Mouse (Mus musculus) CD4-positive naive resting alpha-beta T cell, adult 57 days (primary cell): Measurements from ENCODE around the gene Napsa. TPM values are rescaled to one million over a fixed set of nuclear protein-coding genes. Genes with fewer than 3 reads are reported as not detected.

Experiments
- total RNA-seq: library from RNA; stranded (reverse); gene quantifications from one replicate; pipeline ENCODE4 v1.2.4, GENCODE M21; 2023

Napsa gene
- 21.3 TPM for total RNA-seq

DNA sequence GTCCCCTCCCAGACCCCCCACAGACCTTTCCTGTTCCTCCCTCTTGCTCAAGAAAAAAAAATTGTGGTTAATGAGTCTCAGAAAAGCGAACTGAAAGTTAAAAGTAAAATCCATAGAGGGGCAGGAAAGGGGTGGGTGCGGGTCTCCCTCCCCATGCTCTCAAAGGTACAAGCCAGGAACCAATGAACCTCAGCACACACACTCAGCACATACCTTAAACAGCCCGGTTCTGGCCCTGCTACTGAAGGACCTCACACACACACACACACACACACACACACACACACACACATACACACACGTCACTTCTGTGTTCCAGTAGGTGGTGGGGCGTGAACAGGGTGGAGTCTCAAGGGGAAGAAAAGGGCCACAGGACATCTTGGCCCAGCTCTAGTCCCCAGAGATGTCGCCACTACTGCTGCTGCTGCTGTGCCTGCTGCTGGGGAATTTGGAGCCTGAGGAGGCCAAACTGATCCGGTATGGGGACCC is at the start of gene Napsa:
TSS of gene Napsa (plus strand) at position 168 of the 489 bp plus-strand sequence.

DNA sequence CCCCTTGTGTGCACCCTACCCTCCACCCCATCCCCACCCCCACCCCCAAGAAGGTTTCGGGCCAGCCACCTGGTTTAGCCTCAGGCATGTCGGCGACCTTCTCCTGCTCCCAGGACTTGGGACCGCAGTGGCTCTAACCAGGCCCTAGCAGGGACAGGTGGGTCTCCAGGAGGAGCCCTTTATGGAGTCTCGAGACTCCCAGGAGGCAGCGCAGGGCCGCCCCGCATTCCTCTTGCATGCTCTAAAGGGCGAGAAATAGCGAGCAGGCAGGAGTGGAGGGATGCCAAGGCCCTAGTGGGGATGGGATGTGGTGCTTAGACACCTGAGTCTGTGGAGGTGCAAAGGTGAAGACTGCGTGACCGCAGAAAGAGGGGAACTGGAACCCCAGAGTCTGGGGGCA is 47.7 kb upstream of the Napsa start, which contains the start of gene Mybpc2:
TSS of gene Mybpc2 (minus strand) at position 155 of the 400 bp plus-strand sequence.

DNA sequence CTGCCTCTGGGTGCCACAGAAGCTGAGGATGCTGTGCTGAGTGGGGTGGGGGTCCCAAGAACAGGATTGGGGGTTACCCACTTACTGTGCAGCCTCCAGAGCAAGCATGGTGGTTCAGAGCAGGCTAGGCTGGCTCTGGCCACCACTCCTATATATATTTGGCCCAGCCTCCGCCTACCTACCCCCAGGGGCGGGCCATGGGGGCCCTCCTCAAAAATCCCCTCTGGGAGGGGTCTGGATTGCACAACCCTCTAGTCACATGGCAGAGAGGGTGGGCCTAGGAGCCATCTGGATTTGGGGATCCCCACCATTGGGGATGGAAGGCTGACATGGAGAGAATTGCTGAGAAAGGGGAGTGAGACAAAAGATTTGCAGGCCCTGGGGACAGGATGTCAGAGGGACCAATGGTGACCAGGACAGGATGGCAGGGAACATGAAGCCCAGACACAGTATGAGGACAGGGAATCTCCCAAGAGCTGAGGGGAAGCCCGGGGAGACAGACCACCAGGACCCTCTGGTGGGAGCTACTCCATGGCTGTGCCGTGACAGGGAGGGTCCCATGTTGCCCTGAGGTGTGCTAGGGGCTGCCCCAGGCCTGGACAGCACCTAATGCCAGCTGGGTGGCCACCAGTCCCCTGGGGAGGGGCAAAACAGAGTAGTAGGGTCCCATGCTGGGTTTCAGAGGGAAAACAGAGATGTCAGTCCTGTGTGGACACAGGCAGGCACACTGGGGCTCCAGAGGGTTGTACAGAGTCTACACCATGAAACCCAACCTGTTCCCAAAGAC is 40.0 kb upstream of the Napsa start, which contains the start of gene Spib:
TSS of gene Spib (minus strand) at position 126 of the 787 bp plus-strand sequence.

DNA sequence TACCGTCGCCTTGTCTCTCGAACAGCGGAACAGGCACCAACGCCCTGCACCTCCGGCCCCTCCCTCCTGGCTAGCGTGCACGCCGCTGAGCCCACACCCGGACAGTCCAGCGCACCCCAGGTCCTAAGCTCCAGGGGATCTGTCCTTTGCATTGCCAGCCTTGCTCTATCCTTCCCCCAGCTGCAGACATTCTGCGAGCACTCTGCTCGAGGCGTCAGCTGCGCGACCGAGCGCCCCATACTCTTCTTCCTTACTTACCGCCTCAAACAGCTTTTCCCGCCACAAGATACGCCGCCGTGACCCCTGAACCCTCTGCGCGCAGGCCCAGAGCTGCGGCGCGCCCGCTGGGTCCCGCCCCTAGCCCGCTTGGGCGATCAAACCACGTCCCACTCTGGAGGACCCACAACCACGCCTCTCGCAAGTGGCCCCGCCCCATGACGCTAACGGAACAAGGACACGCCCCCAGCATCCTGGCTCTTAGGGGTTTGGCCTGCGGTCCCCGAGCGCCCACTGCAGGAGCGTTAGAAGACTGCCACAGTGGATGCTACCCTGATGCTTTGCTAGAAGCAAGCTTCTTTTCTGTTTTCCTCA is 23.6 kb upstream of the Napsa start, which contains the start of gene Pold1:
TSS of gene Pold1 (minus strand) at position 353 of the 591 bp plus-strand sequence.

DNA sequence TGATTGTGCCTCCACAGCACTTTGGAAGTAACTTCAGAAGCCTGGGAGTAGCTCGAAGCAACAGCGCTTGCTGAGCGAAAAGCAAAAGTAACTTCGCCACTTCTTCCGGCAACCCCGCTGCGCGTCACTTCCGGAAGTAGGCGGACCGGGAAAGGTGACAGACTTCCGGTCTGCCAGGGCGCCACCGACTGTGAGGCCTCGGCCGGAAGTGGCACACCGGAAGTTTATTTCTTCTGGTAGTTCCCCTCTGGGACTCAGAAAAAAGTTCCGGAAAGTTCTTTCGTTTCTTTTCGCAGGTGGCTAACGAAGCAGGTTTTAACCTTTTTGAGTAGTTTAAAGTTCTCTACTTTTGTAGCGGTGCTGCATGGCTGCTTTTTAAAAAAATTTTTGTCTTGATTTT is 18.4 kb upstream of the Napsa start, which contains the start of gene Nr1h2:
TSS of gene Nr1h2 (minus strand) at position 126 of the 400 bp plus-strand sequence.

DNA sequence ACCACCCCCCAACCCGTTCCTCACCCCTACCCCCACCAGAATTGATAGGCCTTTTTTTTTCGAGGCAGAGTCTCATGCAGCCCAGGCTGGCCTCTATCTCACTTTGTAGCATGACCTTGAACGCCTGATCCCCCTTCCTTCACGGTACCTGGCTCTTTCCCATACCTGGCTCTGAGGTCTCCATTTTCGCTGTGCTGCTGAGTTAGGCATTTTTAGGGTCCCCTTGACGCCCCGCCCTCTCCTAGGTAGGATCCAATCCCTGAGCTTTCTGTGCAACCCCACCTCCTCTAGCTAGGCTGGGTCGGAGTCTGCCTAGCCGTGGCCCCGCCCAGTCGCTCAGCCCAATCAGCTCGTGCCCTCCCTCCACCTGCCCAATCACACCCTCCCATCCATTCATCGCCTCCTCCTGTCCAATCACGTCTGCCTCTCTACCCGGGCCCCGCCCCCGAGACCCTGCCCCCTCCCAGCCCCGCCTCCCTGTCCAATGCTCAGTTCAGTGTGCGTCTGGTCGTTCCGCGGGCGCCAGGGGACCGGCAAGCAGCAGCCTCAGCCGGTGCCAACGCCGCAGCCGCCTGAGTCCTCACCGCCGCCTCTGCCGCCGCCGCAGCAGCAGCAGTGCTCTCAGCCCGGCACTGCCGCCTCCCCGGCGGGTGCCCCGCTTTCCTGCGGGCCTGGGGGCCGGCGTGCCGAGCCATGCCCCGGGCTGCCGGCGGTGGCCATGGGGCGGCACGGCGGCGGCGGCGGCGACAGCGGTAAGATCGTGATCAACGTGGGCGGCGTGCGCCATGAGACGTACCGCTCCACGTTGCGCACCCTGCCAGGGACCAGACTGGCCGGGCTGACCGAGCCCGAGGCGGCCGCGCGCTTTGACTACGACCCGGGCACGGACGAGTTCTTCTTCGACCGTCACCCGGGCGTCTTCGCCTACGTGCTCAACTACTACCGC is 18.5 kb downstream of the Napsa start, which contains the start of gene Kcnc3:
TSS of gene Kcnc3 (plus strand) at position 263 of the 946 bp plus-strand sequence.

Other genes starting within 250 kb of the Napsa start
- gene Syt3, start 188.3 kb upstream of the Napsa start, total RNA-seq, result 0.83 TPM
- gene 1700008O03Rik, start 186.6 kb upstream of the Napsa start, total RNA-seq, result not detected
- gene Lrrc4b, start 143.4 kb upstream of the Napsa start, total RNA-seq, result not detected
- gene Aspdh, start 107.0 kb upstream of the Napsa start, total RNA-seq, result not detected
- 62.3 TPM for gene Josd2, start 104.4 kb upstream of the Napsa start, total RNA-seq
- gene Emc10, start 75.9 kb upstream of the Napsa start, total RNA-seq, result 84.1 TPM
- 6.6 TPM for gene Fam71e1, start 75.8 kb upstream of the Napsa start, total RNA-seq
- gene Mybpc2, start 47.7 kb upstream of the Napsa start, total RNA-seq, result 0.56 TPM
- 15.9 TPM for gene Spib, start 40.3 kb upstream of the Napsa start, total RNA-seq
- gene Pold1, start 23.5 kb upstream of the Napsa start, total RNA-seq, result 38.5 TPM
- 315 TPM for gene Nr1h2, start 18.4 kb upstream of the Napsa start, total RNA-seq
- 1.6 TPM for gene Kcnc3, start 18.3 kb downstream of the Napsa start, total RNA-seq
- gene Myh14, start 98.5 kb downstream of the Napsa start, total RNA-seq, result 0.35 TPM
- gene Izumo2, start 136.4 kb downstream of the Napsa start, total RNA-seq, result not detected
- 99.4 TPM for gene Vrk3, start 176.0 kb downstream of the Napsa start, total RNA-seq
- 0.86 TPM for gene Zfp473, start 178.7 kb downstream of the Napsa start, total RNA-seq
- gene Nup62, start 243.7 kb downstream of the Napsa start, total RNA-seq, result 42.8 TPM
- gene Il4i1, start 244.0 kb downstream of the Napsa start, total RNA-seq, result 3.2 TPM
- 7.2 TPM for gene Atf5, start 244.3 kb downstream of the Napsa start, total RNA-seq